In genomic region chr16:26368121-26368520, GRCm38 (mm10) we compare ENCODE assay signal across 30 mouse cellular contexts. TPM values are rescaled to one million over a fixed set of nuclear protein-coding genes. Genes with fewer than 3 reads are reported as not detected.
DNase-seq lines count a peak whose midpoint lies in the region; ATAC-seq lines count a peak whose summit lies in the region.
"Had no signal": no experiment of that assay in that cellular context is flagged by ENCODE, and none has a peak within 500 bp of the region (broad histone marks: within the 10 kb centered on the region; RNA-seq: fewer than 3 reads in every experiment).

No protein-coding gene starts in this region.

- H3K36me3 ChIP-seq in liver, embryonic 16.5 days (ENCODE audit: control insufficient read depth, insufficient read depth) = no peaks in the 10 kb centered on the region
- no peaks in the 10 kb centered on the region for H3K36me3 ChIP-seq in intestine, embryonic 16.5 days (ENCODE audit: control insufficient read depth, insufficient read depth, low read length)
- H3K36me3 ChIP-seq: forebrain, embryonic 10.5 days; heart, embryonic 12.5 days; hindbrain, embryonic 12.5 days; limb, embryonic 13.5 days; lung, embryonic 15.5 days; neural tube, embryonic 13.5 days; stomach, embryonic 15.5 days had no signal

- no peaks in the 10 kb centered on the region for H3K9me3 ChIP-seq in liver, embryonic 16.5 days (replicated peaks; ENCODE audit: control insufficient read depth, low read length)
- H3K9me3 ChIP-seq in intestine, embryonic 16.5 days (ENCODE audit: control insufficient read depth, low read length) = no peaks in the 10 kb centered on the region
- H3K9me3 ChIP-seq: forebrain, embryonic 10.5 days; heart, embryonic 12.5 days; hindbrain, embryonic 12.5 days; limb, embryonic 13.5 days; lung, embryonic 15.5 days; neural tube, embryonic 13.5 days; stomach, embryonic 15.5 days had no signal

- H3K4me2 ChIP-seq in liver, embryonic 16.5 days (ENCODE audit: low read depth, low read length) = peak overlapping the region; percentile 40
- H3K4me2 ChIP-seq in intestine, embryonic 16.5 days (ENCODE audit: low read depth, low read length) = no peak overlapping the region
- H3K4me2 ChIP-seq: heart, embryonic 12.5 days; hindbrain, embryonic 12.5 days; limb, embryonic 13.5 days; lung, embryonic 15.5 days; neural tube, embryonic 13.5 days; stomach, embryonic 15.5 days had no signal

- H3K9ac ChIP-seq in liver, embryonic 16.5 days (ENCODE audit: low read depth, low read length) = no peak overlapping the region
- no peak overlapping the region for H3K9ac ChIP-seq in intestine, embryonic 16.5 days (ENCODE audit: low read depth, low read length)
- H3K9ac ChIP-seq: heart, embryonic 12.5 days; hindbrain, embryonic 12.5 days; limb, embryonic 13.5 days; lung, embryonic 15.5 days; neural tube, embryonic 13.5 days; stomach, embryonic 15.5 days had no signal

- intact Hi-C loops in heart, postnatal 25 days (cut with DNase I) = no loop called here

- peak; percentile 85 for ATAC-seq in liver, embryonic 16.5 days (ENCODE audit: low read depth)
- no peak for ATAC-seq in intestine, embryonic 16.5 days
- ATAC-seq: forebrain, embryonic 16.5 days; midbrain, embryonic 16.5 days had no signal

- H3K27me3 ChIP-seq in liver, embryonic 16.5 days (ENCODE audit: control insufficient read depth, insufficient read depth, low read depth, low read length) = no peaks in the 10 kb centered on the region; the same call in 1 of the 2 replicates
- H3K27me3 ChIP-seq in intestine, embryonic 16.5 days (replicated peaks; ENCODE audit: control insufficient read depth, insufficient read depth, low read length) = no peaks in the 10 kb centered on the region
- H3K27me3 ChIP-seq: limb, embryonic 13.5 days; lung, embryonic 15.5 days; stomach, embryonic 15.5 days had no signal

- WGBS in liver, embryonic 16.5 days (ENCODE audit: insufficient replicate concordance) = 42% methylated on average over 5 of the region's 5 CpGs
- 70% methylated on average over 5 of the region's 5 CpGs for WGBS in intestine, embryonic 16.5 days

- H3K4me3 ChIP-seq in liver, embryonic 16.5 days (ENCODE audit: low read depth, low read length) = peak overlapping the region; percentile 16
- H3K4me3 ChIP-seq in intestine, embryonic 16.5 days (ENCODE audit: low read length) = no peak overlapping the region
- H3K4me3 ChIP-seq: forebrain, embryonic 10.5 days; heart, embryonic 12.5 days; hindbrain, embryonic 12.5 days; limb, embryonic 13.5 days; lung, embryonic 15.5 days; myocyte; neural tube, embryonic 13.5 days; stomach, embryonic 15.5 days had no signal

- peak overlapping the region; percentile 81 for H3K27ac ChIP-seq in liver, embryonic 16.5 days (ENCODE audit: low read length)
- no peak overlapping the region for H3K27ac ChIP-seq in intestine, embryonic 16.5 days (ENCODE audit: low read length)
- H3K27ac ChIP-seq: forebrain, embryonic 10.5 days; hindbrain, embryonic 12.5 days; limb, embryonic 13.5 days; lung, embryonic 15.5 days; neural tube, embryonic 13.5 days; stomach, embryonic 15.5 days had no signal

- no peaks in the 10 kb centered on the region for H3K4me1 ChIP-seq in liver, embryonic 16.5 days (ENCODE audit: control insufficient read depth, low read depth, low read length)
- H3K4me1 ChIP-seq in intestine, embryonic 16.5 days (ENCODE audit: control insufficient read depth, insufficient read depth, low read length) = peaks cover 4% of the 10 kb centered on the region
- H3K4me1 ChIP-seq: lung, embryonic 15.5 days; stomach, embryonic 15.5 days had no signal

- DNase-seq in adrenal gland, postnatal 10 days = peak; percentile 18
- no peak for DNase-seq in adrenal gland, postnatal 14 days
- peak; percentile 87 for DNase-seq in kidney, adult 9 months
- DNase-seq in kidney, postnatal 36 days = peak; percentile 44 to 75
- DNase-seq in adrenal gland, adult 18-20 months (ENCODE audit: low spot score in 2 of 2) = no peak
- no peak for DNase-seq in heart, postnatal 25 days (ENCODE audit: low spot score)
- DNase-seq: cerebellum, adult 11 months; cerebellum, adult 9-11 months; gastrocnemius, postnatal 25 days; heart, adult 18-20 months; heart, postnatal 14 days; layer of hippocampus, adult 9-11 months; lung, postnatal 4 days; right cerebral cortex, adult 18-20 months; right cerebral cortex, postnatal 4 days; thymus, adult 18-20 months; thymus, postnatal 36 days had no signal

RNA-seq across cellular contexts. Expression of gene Cldn1, which starts 3.5 kb away (rescaled TPM):
- total RNA-seq in adrenal gland, postnatal 10 days (2021) = 10 to 100 TPM; 21.3 to 32.7 TPM
- 15.6 and 22.8 TPM in 2 replicates for total RNA-seq in adrenal gland, postnatal 14 days (2021)
- 99.6 and 122 TPM in 2 replicates for polyA plus RNA-seq in liver, embryonic 16.5 days (2015; fragmentation: Nextera tagmentation; extraction: Ambion mirVana)
- 1 to 10 TPM; 5.0 to 9.4 TPM for total RNA-seq in adrenal gland, adult 18-20 months (2021)
- under 1 TPM; 0.42 to 0.53 TPM for total RNA-seq in heart, postnatal 25 days (2021)
- polyA plus RNA-seq in intestine, embryonic 16.5 days (2015; fragmentation: Nextera tagmentation; extraction: Ambion mirVana) = 5.5 and 5.6 TPM in 2 replicates
- total RNA-seq: megakaryocyte-erythroid progenitor cell, adult 5-6 weeks had no signal

Comparison
In these comparisons a context has a peak if more than half of its experiments do, and no peak if none do; other contexts are left out.
1. DNase-seq: peak in adrenal gland, postnatal 10 days (single experiment), kidney, adult 9 months (single experiment) and kidney, postnatal 36 days (2 of 2); none in adrenal gland, postnatal 14 days (single experiment), adrenal gland, adult 18-20 months (0 of 2) and heart, postnatal 25 days (single experiment).